Mouse (Mus musculus) liver, embryonic 14.5 days (tissue): ENCODE data around the gene Kdm5b. TPM values are rescaled to one million over a fixed set of nuclear protein-coding genes. Genes with fewer than 3 reads are reported as not detected.

ENCODE experiments used
- ATAC-seq: fragments of 200-750 bp; cut with Nextera tagmentation; 2 replicates; pipeline ENCODE4 v1.8.0; 2017; ENCODE audit warnings: moderate number of reproducible peaks, mild to moderate bottlenecking, moderate library complexity; ENCODE audit not compliant: insufficient read depth
- DNase-seq, 3 experiments: peaks; one replicate each; pipeline ENCODE4 v3.0.0-alpha.2; 2012 to 2013; ENCODE audit warnings: low read depth in 3 of 3, low spot score in 3 of 3
- H3K27ac ChIP-seq: fragments of 300-500 bp; sonication (generic); 2 replicates; pipeline ENCODE4 v1.5.1; 2014; ENCODE audit warnings: moderate library complexity, mild to moderate bottlenecking, control low read depth, inconsistent platforms
- H3K27me3 ChIP-seq: fragments of 300-500 bp; sonication (generic); 2 replicates; pipeline ENCODE4 v1.6.1; 2014; ENCODE audit warnings: mild to moderate bottlenecking, low read length, moderate library complexity; ENCODE audit not compliant: control insufficient read depth, insufficient read depth
- H3K36me3 ChIP-seq: fragments of 300-500 bp; sonication (generic); replicated peaks from 2 replicates; pipeline ENCODE4 v1.6.1; 2014; ENCODE audit warnings: low read depth; ENCODE audit not compliant: control insufficient read depth, insufficient read depth
- H3K4me1 ChIP-seq, 2 experiments: fragments of 200-500 bp in 1 of 2; fragments of 300-500 bp in 1 of 2; sonication (generic) in 1 of 2; replicated peaks; 2 replicates each; pipeline ENCODE4 v1.6.1; 2012 to 2014; ENCODE audit warnings: antibody characterized with exemption in 1 of 2, inconsistent platforms in 1 of 2, low read length in 1 of 2; ENCODE audit not compliant: control insufficient read depth in 2 of 2, insufficient read depth in 2 of 2
- H3K4me2 ChIP-seq: fragments of 300-500 bp; sonication (generic); 2 replicates; pipeline ENCODE4 v1.6.1; 2014; ENCODE audit warnings: low read depth, mild to moderate bottlenecking, control low read depth, moderate library complexity
- H3K4me3 ChIP-seq, 2 experiments: fragments of 200-500 bp in 1 of 2; fragments of 300-500 bp in 1 of 2; sonication (generic) in 1 of 2; 2 replicates each; pipeline ENCODE4 v1.5.1; 2012 to 2014; ENCODE audit warnings: low read depth in 2 of 2, low read length in 2 of 2, mild to moderate bottlenecking in 2 of 2, control low read depth in 1 of 2, inconsistent platforms in 1 of 2, moderate library complexity in 1 of 2; ENCODE audit not compliant: insufficient read depth in 1 of 2
- H3K9ac ChIP-seq: fragments of 300-500 bp; sonication (generic); replicated peaks from 2 replicates; pipeline ENCODE4 v1.6.1; 2014; ENCODE audit warnings: mild to moderate bottlenecking, control low read depth, moderate library complexity
- H3K9me3 ChIP-seq: fragments of 300-500 bp; sonication (generic); 2 replicates; pipeline ENCODE4 v1.6.1; 2016; ENCODE audit warnings: low read length, mixed read lengths; ENCODE audit not compliant: control insufficient read depth
- CTCF ChIP-seq: IDR thresholded peaks from 2 replicates; pipeline ENCODE4 v1.5.1; 2016; ENCODE audit warnings: antibody characterized with exemption, low read depth, control low read depth
- EP300 ChIP-seq: IDR thresholded peaks from 2 replicates; pipeline ENCODE4 v1.6.1; 2016; ENCODE audit warnings: antibody characterized with exemption, low read depth
- WGBS: fragments of 180-500 bp; shearing (Covaris S2); extraction: QIAGEN DNeasy Blood & Tissue Kit; methylation state at CpG from one replicate; pipeline ENCODE4 v1.1.7; 2014; ENCODE audit not compliant: insufficient replicate concordance; 5-methylcytosine and 5-hydroxymethylcytosine counted together
- polyA plus RNA-seq, 2 experiments: library from polyadenylated mRNA; depleted of rRNA in 1 of 2; stranded (reverse) in 1 of 2; unstranded in 1 of 2; fragments of >200 nt; fragmentation: Nextera tagmentation in 1 of 2; extraction: Ambion mirVana in 1 of 2; gene quantifications; 2 replicates each; pipeline versions ENCODE4 v1.2.1 to v1.2.3; 2012 to 2014

Gene Kdm5b
- polyA plus RNA-seq, 2 experiments: 1.8 to 4.2 TPM

GRCm38 (mm10) chr1:134651851-134652398, 92.0 kb downstream of the Kdm5b start:
- Histone ChIP-seq H3K27ac (no peak overlapping the region), H3K9ac (no peak overlapping the region), H3K4me3 (no peak overlapping the region), H3K4me1 (no peaks in the 10 kb centered on the region), H3K36me3 (no peaks in the 10 kb centered on the region), H3K27me3 (peaks cover 26% of the 10 kb centered on the region), H3K4me2 (no peak overlapping the region), H3K9me3 (no peaks in the 10 kb centered on the region)
- no peak for DNase-seq
- 39% methylated on average over 4 of the region's 4 CpGs for WGBS
- no peak for ATAC-seq
- TF ChIP-seq EP300: no peak

GRCm38 (mm10) chr1:134653603-134654257, 93.8 kb downstream of the Kdm5b start:
- 30% methylated on average over 10 of the region's 10 CpGs for WGBS
- Histone ChIP-seq H3K4me1 (no peaks in the 10 kb centered on the region), H3K36me3 (no peaks in the 10 kb centered on the region), H3K9me3 (no peaks in the 10 kb centered on the region), H3K4me2 (no peak overlapping the region), H3K4me3 (no peak overlapping the region), H3K9ac (no peak overlapping the region), H3K27ac (no peak overlapping the region), H3K27me3 (peaks cover 7% of the 10 kb centered on the region)
- ATAC-seq (no peak), DNase-seq (no peak)
- TF ChIP-seq EP300 (no peak), CTCF (no peak)

- WGBS: 50% methylated on average over 7 of the region's 7 CpGs
- H3K9me3 ChIP-seq: no peaks in the 10 kb centered on the region
- no peak overlapping the region for H3K9ac ChIP-seq
- H3K4me3 ChIP-seq: no peak overlapping the region
- no peak overlapping the region for H3K4me2 ChIP-seq
- H3K4me1 ChIP-seq: no peaks in the 10 kb centered on the region
- H3K36me3 ChIP-seq: no peaks in the 10 kb centered on the region
- H3K27ac ChIP-seq: no peak overlapping the region
- no peaks in the 10 kb centered on the region; the same call in 1 of the 2 replicates for H3K27me3 ChIP-seq
- TF ChIP-seq EP300 (no peak), CTCF (no peak)
- no peak for DNase-seq
- ATAC-seq: no peak
These were observed 98.9 kb downstream of the Kdm5b start for GRCm38 (mm10) chr1:134658841-134659240.

GRCm38 (mm10) chr1:134660163-134660562, 100.2 kb downstream of the Kdm5b start:
- H3K4me3 ChIP-seq: no peak overlapping the region
- H3K9ac ChIP-seq: no peak overlapping the region
- no peak for ATAC-seq

GRCm38 (mm10) chr1:134671234-134672070, 111.5 kb downstream of the Kdm5b start:
- ATAC-seq: no peak

More at GRCm38 (mm10) chr1:134660163-134660562, 100.2 kb downstream of the Kdm5b start:
- no peaks in the 10 kb centered on the region for H3K4me1 ChIP-seq
- H3K36me3 ChIP-seq: no peaks in the 10 kb centered on the region
- no peaks in the 10 kb centered on the region for H3K9me3 ChIP-seq
- WGBS: 47% methylated on average over 7 of the region's 7 CpGs
- no peak overlapping the region for H3K27ac ChIP-seq
- no peak for TF ChIP-seq CTCF
- TF ChIP-seq EP300: no peak
- no peaks in the 10 kb centered on the region; the same call in 1 of the 2 replicates for H3K27me3 ChIP-seq
- no peak for DNase-seq
- H3K4me2 ChIP-seq: no peak overlapping the region

More at GRCm38 (mm10) chr1:134671234-134672070, 111.5 kb downstream of the Kdm5b start:
- H3K27ac ChIP-seq: no peak overlapping the region
- no peaks in the 10 kb centered on the region for H3K36me3 ChIP-seq
- TF ChIP-seq EP300 (no peak), CTCF (no peak)
- DNase-seq: no peak
- no peaks in the 10 kb centered on the region for H3K4me1 ChIP-seq
- no peak overlapping the region for H3K9ac ChIP-seq
- no peak overlapping the region for H3K4me3 ChIP-seq
- no peaks in the 10 kb centered on the region for H3K27me3 ChIP-seq
- no peak overlapping the region for H3K4me2 ChIP-seq
- WGBS: 63% methylated on average over 10 of the region's 10 CpGs
- H3K9me3 ChIP-seq: no peaks in the 10 kb centered on the region
